In the genomic region with DNA sequence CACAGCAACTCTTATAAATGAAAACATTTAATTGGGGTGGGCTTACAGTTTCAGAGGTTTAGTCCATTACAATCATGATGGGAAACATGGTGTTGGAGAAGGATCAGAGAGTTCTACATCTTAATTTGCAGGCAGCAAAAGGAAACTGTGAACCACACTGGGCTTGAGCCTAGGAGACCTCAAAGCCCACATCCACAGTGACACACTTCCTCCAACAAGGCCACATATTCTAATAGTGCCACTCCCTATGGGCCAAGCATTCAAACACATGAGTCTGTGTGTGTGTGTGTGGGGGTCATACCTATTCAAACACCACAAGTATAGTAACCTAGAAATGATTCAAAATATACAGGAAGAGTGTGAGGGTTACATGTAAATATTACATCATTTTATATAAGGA, we compare ENCODE assay signal across 17 mouse cellular contexts. TPM values are rescaled to one million over a fixed set of nuclear protein-coding genes. Genes with fewer than 3 reads are reported as not detected.
"Had no signal": no experiment of that assay in that cellular context is flagged by ENCODE, and none has a peak within 500 bp of the region (broad histone marks: within the 10 kb centered on the region; RNA-seq: fewer than 3 reads in every experiment).

No protein-coding gene starts in this region.

- H3K4me2 ChIP-seq: limb, embryonic 15.5 days; liver, embryonic 12.5 days; lung, embryonic 14.5 days; midbrain, embryonic 12.5 days; neural tube, embryonic 15.5 days had no signal

- H3K27me3 ChIP-seq: limb, embryonic 15.5 days; midbrain, embryonic 12.5 days; neural tube, embryonic 15.5 days had no signal

- H3K27ac ChIP-seq: limb, embryonic 15.5 days; liver, embryonic 12.5 days; midbrain, embryonic 12.5 days; neural tube, embryonic 15.5 days; stomach, postnatal 0 days had no signal

- ATAC-seq: intestine, postnatal 0 days; liver, embryonic 12.5 days; midbrain, embryonic 16.5 days had no signal

- H3K9ac ChIP-seq: limb, embryonic 15.5 days; liver, embryonic 12.5 days; lung, embryonic 14.5 days; midbrain, embryonic 12.5 days; neural tube, embryonic 15.5 days had no signal

- H3K9me3 ChIP-seq: limb, embryonic 15.5 days; liver, embryonic 12.5 days; midbrain, embryonic 12.5 days; neural tube, embryonic 15.5 days had no signal

- H3K4me3 ChIP-seq: limb, embryonic 15.5 days; liver, embryonic 12.5 days; midbrain, embryonic 12.5 days; neural tube, embryonic 15.5 days had no signal

- H3K36me3 ChIP-seq: limb, embryonic 15.5 days; liver, embryonic 12.5 days; midbrain, embryonic 12.5 days; neural tube, embryonic 15.5 days had no signal

- DNase-seq: kidney, adult 8-10 months; kidney, postnatal 25 days; layer of hippocampus, postnatal 36 days; lung, embryonic 14.5 days; lung, postnatal 10 days; right cerebral cortex, adult 18-20 months; right cerebral cortex, postnatal 25 days; thymus, postnatal 14 days had no signal

RNA-seq across cellular contexts. Expression of a gene that starts 12.1 kb away (rescaled TPM):
- total RNA-seq: left cerebral cortex, adult 8-10 months; left cerebral cortex, postnatal 25 days had no signal
- polyA plus RNA-seq: midbrain, embryonic 16.5 days had no signal
